Mouse (Mus musculus) gastrocnemius, postnatal 4 days (tissue): ENCODE data around the gene Il16. TPM values are rescaled to one million over a fixed set of nuclear protein-coding genes. Genes with fewer than 3 reads are reported as not detected.
"Not testable (repeated sequence)": the region's sequence is repeated elsewhere in the genome, so short reads cannot be mapped to it uniquely, and the experiment has no call there.

Source experiments
- DNase-seq, 2 experiments: peaks; one replicate each; pipeline ENCODE4 v3.0.0; 2021 to 2022; ENCODE audit warnings: low spot score in 2 of 2, mixed read lengths in 2 of 2
- total RNA-seq, 2 experiments: library from RNA; stranded (reverse); gene quantifications; 2 replicates each; pipeline ENCODE4 v1.2.3; 2021

Il16 gene
- total RNA-seq, 2 experiments from 2014 or later = 9.1 to 10.5 TPM

- DNase-seq = no peak
Measured at GRCm38 (mm10) chr7:83736341-83737115, 9.0 kb downstream of the Il16 start.

- no peak for DNase-seq
Measured at GRCm38 (mm10) chr7:83735108-83735781, 10.3 kb downstream of the Il16 start.

- no peak for DNase-seq
Measured at GRCm38 (mm10) chr7:83734671-83735082, 10.8 kb downstream of the Il16 start.

GRCm38 (mm10) chr7:83734246-83734645, 11.3 kb downstream of the Il16 start:
- DNase-seq = no peak

GRCm38 (mm10) chr7:83732781-83733180, 12.7 kb downstream of the Il16 start:
- DNase-seq = peak in 1 of 2 experiments; percentile 2

GRCm38 (mm10) chr7:83731961-83732666, 13.4 kb downstream of the Il16 start:
- DNase-seq = peak in 1 of 2 experiments; percentile 15

- peak in 1 of 2 experiments; percentile 1 for DNase-seq
Measured at GRCm38 (mm10) chr7:83731297-83731696, 14.2 kb downstream of the Il16 start.

- peak in 1 of 2 experiments; percentile 9 for DNase-seq
Measured at GRCm38 (mm10) chr7:83726936-83727632, 18.4 kb downstream of the Il16 start.

- no peak for DNase-seq
Measured at GRCm38 (mm10) chr7:83725801-83726200, 19.7 kb downstream of the Il16 start.

GRCm38 (mm10) chr7:83724541-83724940, 21.0 kb downstream of the Il16 start:
- DNase-seq = no peak

GRCm38 (mm10) chr7:83723954-83724353, 21.6 kb downstream of the Il16 start:
- no peak for DNase-seq

- no peak for DNase-seq
Measured at GRCm38 (mm10) chr7:83723221-83723620, 22.3 kb downstream of the Il16 start.

GRCm38 (mm10) chr7:83722485-83722884, 23.0 kb downstream of the Il16 start:
- no peak for DNase-seq

GRCm38 (mm10) chr7:83720231-83720630, 25.3 kb downstream of the Il16 start:
- no peak for DNase-seq

GRCm38 (mm10) chr7:83717021-83717725, 28.4 kb downstream of the Il16 start:
- DNase-seq = no peak

- no peak for DNase-seq
Measured at GRCm38 (mm10) chr7:83713639-83714038, 31.9 kb downstream of the Il16 start.

GRCm38 (mm10) chr7:83711676-83712259, 33.8 kb downstream of the Il16 start:
- DNase-seq = not testable (repeated sequence)

- DNase-seq = no peak
Measured at GRCm38 (mm10) chr7:83703046-83703775, 42.3 kb downstream of the Il16 start.

GRCm38 (mm10) chr7:83699066-83699745, 46.3 kb downstream of the Il16 start:
- no peak for DNase-seq
